Mouse (Mus musculus) bone marrow, adult 2 months (tissue): ENCODE measurements at regions not wholly inside any gene's neighbourhood (a gene's known extent, or its start where the extent isn't known, plus 50 kb on each side); places are given as distances from the start of the nearest gene placed in this dataset.

Experiments
- CTCF ChIP-seq: fragments of 200-500 bp; IDR thresholded peaks from 2 replicates; pipeline ENCODE4 v1.5.1; 2011; ENCODE audit warnings: low read length, control low read depth; ENCODE audit not compliant: control insufficient read depth, insufficient read depth
- POLR2A ChIP-seq: fragments of 200-500 bp; IDR thresholded peaks from 2 replicates; pipeline ENCODE4 v1.6.1; 2011; ENCODE audit warnings: low read depth, mild to moderate bottlenecking, control low read depth, low read length, borderline replicate concordance; ENCODE audit not compliant: control insufficient read depth

- TF ChIP-seq POLR2A, result no peak
- TF ChIP-seq CTCF, result no peak
Observed at GRCm38 (mm10) chr6:31332254-31332653, 66.3 kb upstream of the Mkln1 start.
